Mouse (Mus musculus) naive thymus-derived CD4-positive, alpha-beta T cell, adult 2 months (primary cell): ENCODE data around the gene Acp2.

ENCODE experiments used
- DNase-seq: peaks from one replicate; pipeline ENCODE4 v3.0.0-alpha.2; 2011; ENCODE audit warnings: low read depth

The Acp2 gene

GRCm38 (mm10) chr2:91194624-91195332, 7.9 kb upstream of the Acp2 start:
- DNase-seq = peak; percentile 74

GRCm38 (mm10) chr2:91196577-91197001, 6.1 kb upstream of the Acp2 start:
- DNase-seq = no peak

- DNase-seq = no peak
Measured at GRCm38 (mm10) chr2:91198888-91199287, 3.8 kb upstream of the Acp2 start.

- no peak for DNase-seq
Measured at GRCm38 (mm10) chr2:91202972-91203656, 429 bp downstream of the Acp2 start.

GRCm38 (mm10) chr2:91206254-91206775, 3.6 kb downstream of the Acp2 start:
- DNase-seq = no peak

GRCm38 (mm10) chr2:91213311-91213710, 10.6 kb downstream of the Acp2 start:
- no peak for DNase-seq

GRCm38 (mm10) chr2:91217032-91217431, 14.3 kb downstream of the Acp2 start:
- DNase-seq = peak; percentile 70

GRCm38 (mm10) chr2:91220501-91220900, 17.8 kb downstream of the Acp2 start:
- DNase-seq = no peak

GRCm38 (mm10) chr2:91223614-91224013, 20.9 kb downstream of the Acp2 start:
- no peak for DNase-seq

- DNase-seq = no peak
Measured at GRCm38 (mm10) chr2:91229735-91230134, 27.1 kb downstream of the Acp2 start.

- peak; percentile 97 for DNase-seq
Measured at GRCm38 (mm10) chr2:91236601-91237510, 34.2 kb downstream of the Acp2 start, which contains the start of gene Ddb2. Ddb2 (minus strand) TSS chr2:91236982.

- DNase-seq = peak; percentile 57
Measured at GRCm38 (mm10) chr2:91237511-91238080, 34.9 kb downstream of the Acp2 start.

- DNase-seq = no peak
Measured at GRCm38 (mm10) chr2:91242547-91242946, 39.9 kb downstream of the Acp2 start.

- no peak for DNase-seq
Measured at GRCm38 (mm10) chr2:91243416-91243815, 40.7 kb downstream of the Acp2 start.

GRCm38 (mm10) chr2:91244557-91245228, 42.0 kb downstream of the Acp2 start:
- no peak for DNase-seq

- no peak for DNase-seq
Measured at GRCm38 (mm10) chr2:91248366-91248765, 45.7 kb downstream of the Acp2 start.

- DNase-seq = no peak
Measured at GRCm38 (mm10) chr2:91252001-91252400, 49.3 kb downstream of the Acp2 start.

- no peak for DNase-seq
Measured at GRCm38 (mm10) chr2:91252512-91252911, 49.8 kb downstream of the Acp2 start.

- no peak for DNase-seq
Measured at GRCm38 (mm10) chr2:91254725-91255380, 52.2 kb downstream of the Acp2 start.

- DNase-seq = peak; percentile 37
Measured at GRCm38 (mm10) chr2:91255661-91256150, 53.0 kb downstream of the Acp2 start, which contains the start of gene Pacsin3. Pacsin3 (plus strand) TSS chr2:91255954.
